Mouse (Mus musculus): ENCODE results near the gene Gm28374. TPM values are rescaled to one million over a fixed set of nuclear protein-coding genes. Genes with fewer than 3 reads are reported as not detected.
"Not testable (repeated sequence)": the region's sequence is repeated elsewhere in the genome, so short reads cannot be mapped to it uniquely, and the experiment has no call there.

Gene Gm28374
- not detected for total RNA-seq (2021)
- long read RNA-seq, experiment 1 = 0 reads
- long read RNA-seq, experiment 2 = 0 reads

GRCm38 (mm10) chr19:6082156-6082555 lies at the start of gene Gm28374:
Gene Gm28374, minus strand, starts transcription at chr19:6082256.
- DNase-seq = no peak
- intact Hi-C loops (cut with DNase I; ENCODE audit: low total_unique reads) = no loop called here

- intact Hi-C loops (cut with DNase I; ENCODE audit: low total_unique reads); DNase-seq: not testable (repeated sequence)
Observed at GRCm38 (mm10) chr19:6130414-6131128, 48.5 kb upstream of the Gm28374 start.

GRCm38 (mm10) chr19:6127760-6128341 lies 45.8 kb upstream of the Gm28374 start, which contains the start of gene Snx15:
Gene Snx15, minus strand, starts transcription at chr19:6128304.
- intact Hi-C loops (cut with DNase I; ENCODE audit: low total_unique reads) = loop anchor here (10.0 kb wide), 1 partner anchor 163 kb away; the partner anchor contains the start of gene Pola2
- peak; percentile 96 for DNase-seq

- intact Hi-C loops (cut with DNase I; ENCODE audit: low total_unique reads) = loop anchor here (10.0 kb wide), 1 partner anchor 162 kb away; the partner anchor contains the start of gene Pola2
Observed at GRCm38 (mm10) chr19:6126789-6127580, 44.9 kb upstream of the Gm28374 start.

GRCm38 (mm10) chr19:6126289-6126688 lies 44.2 kb upstream of the Gm28374 start:
- intact Hi-C loops (cut with DNase I; ENCODE audit: low total_unique reads) = loop anchor here (10.0 kb wide), 1 partner anchor 161 kb away; the partner anchor contains the start of gene Pola2
- no peak for DNase-seq

More at GRCm38 (mm10) chr19:6126789-6127580, 44.9 kb upstream of the Gm28374 start:
- no peak for DNase-seq

GRCm38 (mm10) chr19:6124898-6125297 lies 42.8 kb upstream of the Gm28374 start:
- no peak for DNase-seq
- intact Hi-C loops (cut with DNase I; ENCODE audit: low total_unique reads) = loop anchor here (10.0 kb wide), 1 partner anchor 160 kb away; the partner anchor contains the start of gene Pola2

GRCm38 (mm10) chr19:6123330-6123729 lies 41.3 kb upstream of the Gm28374 start:
- intact Hi-C loops (cut with DNase I; ENCODE audit: low total_unique reads) = loop anchor here (10.0 kb wide), 1 partner anchor 159 kb away; the partner anchor contains the start of gene Pola2
- no peak for DNase-seq

- intact Hi-C loops (cut with DNase I; ENCODE audit: low total_unique reads) = loop anchor here (10.0 kb wide), 1 partner anchor 157 kb away; the partner anchor contains the start of gene Pola2
- no peak for DNase-seq
Observed at GRCm38 (mm10) chr19:6121761-6122160, 39.7 kb upstream of the Gm28374 start.

GRCm38 (mm10) chr19:6118677-6119185 lies 36.7 kb upstream of the Gm28374 start:
- no peak for DNase-seq
- intact Hi-C loops (cut with DNase I; ENCODE audit: low total_unique reads) = no loop called here

GRCm38 (mm10) chr19:6117986-6118676 lies 36.1 kb upstream of the Gm28374 start, which contains the start of gene Sac3d1:
Gene Sac3d1, minus strand, starts transcription at chr19:6118650.
- DNase-seq = peak; percentile 87
- intact Hi-C loops (cut with DNase I; ENCODE audit: low total_unique reads) = no loop called here

- DNase-seq = no peak
- intact Hi-C loops (cut with DNase I; ENCODE audit: low total_unique reads) = no loop called here
Observed at GRCm38 (mm10) chr19:6117346-6117985, 35.4 kb upstream of the Gm28374 start.

GRCm38 (mm10) chr19:6116113-6116850 lies 34.2 kb upstream of the Gm28374 start:
- DNase-seq = no peak
- intact Hi-C loops (cut with DNase I; ENCODE audit: low total_unique reads) = no loop called here

- DNase-seq = no peak
- intact Hi-C loops (cut with DNase I; ENCODE audit: low total_unique reads) = no loop called here
Observed at GRCm38 (mm10) chr19:6113116-6113515, 31.1 kb upstream of the Gm28374 start.

GRCm38 (mm10) chr19:6105586-6105985 lies 23.5 kb upstream of the Gm28374 start, which contains the start of gene Naaladl1:
Gene Naaladl1, plus strand, starts transcription at chr19:6105782.
- intact Hi-C loops (cut with DNase I; ENCODE audit: low total_unique reads) = no loop called here
- DNase-seq = no peak

- intact Hi-C loops (cut with DNase I; ENCODE audit: low total_unique reads) = no loop called here
- DNase-seq = no peak
Observed at GRCm38 (mm10) chr19:6104476-6104875, 22.4 kb upstream of the Gm28374 start.

GRCm38 (mm10) chr19:6102169-6102853 lies 20.3 kb upstream of the Gm28374 start:
- intact Hi-C loops (cut with DNase I; ENCODE audit: low total_unique reads) = no loop called here
- DNase-seq = no peak

GRCm38 (mm10) chr19:6101186-6101585 lies 19.1 kb upstream of the Gm28374 start:
- intact Hi-C loops (cut with DNase I; ENCODE audit: low total_unique reads) = no loop called here
- DNase-seq = no peak

Measured in gastrocnemius, postnatal 14 days (tissue).